Mouse (Mus musculus) heart, adult 2 months (tissue): Measurements from ENCODE around the gene Paqr9.

ENCODE experiments used
- CTCF ChIP-seq: fragments of 200-600 bp; IDR thresholded peaks from 2 replicates; pipeline ENCODE4 v1.8.1; 2022; ENCODE audit warnings: antibody characterized with exemption, mild to moderate bottlenecking, moderate library complexity
- EP300 ChIP-seq: fragments of 200-500 bp; IDR thresholded peaks from 2 replicates; pipeline ENCODE4 v1.6.1; 2011; ENCODE audit warnings: low read depth, low read length, control low read depth; ENCODE audit not compliant: insufficient read depth
- POLR2A ChIP-seq: fragments of 200-500 bp; IDR thresholded peaks from 2 replicates; pipeline ENCODE4 v1.6.1; 2011; ENCODE audit warnings: mild to moderate bottlenecking, low read depth, low read length, control low read depth; ENCODE audit not compliant: insufficient read depth

- TF ChIP-seq CTCF (no peak), POLR2A (no peak), EP300 (no peak)
Measured at GRCm38 (mm10) chr9:95581758-95582515, 22.5 kb downstream of the Paqr9 start.
